Mouse (Mus musculus): ENCODE measurements at regions not wholly inside any gene's neighbourhood (a gene's known extent, or its start where the extent isn't known, plus 50 kb on each side); places are given as distances from the start of the nearest gene placed in this dataset.

DNA sequence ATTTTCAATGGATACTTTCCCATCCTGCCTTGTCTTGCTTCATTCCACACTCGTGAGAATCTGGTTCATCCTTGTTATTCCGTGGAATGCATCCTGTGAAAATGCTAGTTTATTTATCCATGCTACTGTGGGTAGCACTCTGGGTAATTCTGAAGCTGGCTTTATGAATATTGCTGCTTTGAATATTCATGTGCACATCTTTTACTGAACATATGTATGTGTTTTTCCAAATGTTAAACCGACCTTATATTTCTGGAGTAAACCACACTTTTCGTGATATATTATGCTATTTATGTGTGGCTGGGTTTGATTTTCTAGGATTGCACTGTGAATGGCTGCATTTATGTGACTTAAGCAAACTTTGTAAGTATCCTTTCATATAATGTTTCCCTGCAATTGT lies 262.9 kb upstream of the Arpp21 start:
- Histone ChIP-seq H3K27me3 (replicated peaks) (no peaks in the 10 kb centered on the region), H3K4me2 (no peak overlapping the region), H3K9ac (no peak overlapping the region), H3K9me3 (no peaks in the 10 kb centered on the region), H3K4me3 (no peak overlapping the region), H3K4me1 (no peaks in the 10 kb centered on the region), H3K27ac (replicated peaks) (no peak overlapping the region), H3K36me3 (no peaks in the 10 kb centered on the region)
- 74% methylated on average over 4 of the region's 4 CpGs for WGBS
- no peak for ATAC-seq (ENCODE audit: extremely low read depth, insufficient number of reproducible peaks, low FRiP score, low TSS enrichment)

- Histone ChIP-seq H3K27me3 (replicated peaks) (no peaks in the 10 kb centered on the region), H3K9me3 (no peaks in the 10 kb centered on the region), H3K36me3 (no peaks in the 10 kb centered on the region), H3K27ac (replicated peaks) (no peak overlapping the region), H3K4me2 (no peak overlapping the region), H3K4me3 (no peak overlapping the region), H3K4me1 (no peaks in the 10 kb centered on the region), H3K9ac (no peak overlapping the region)
- no peak for ATAC-seq (ENCODE audit: extremely low read depth, insufficient number of reproducible peaks, low FRiP score, low TSS enrichment)
- 76% methylated on average over 4 of the region's 4 CpGs for WGBS
Observed at GRCm38 (mm10) chr9:112495930-112496527, 260.3 kb upstream of the Arpp21 start.

DNA sequence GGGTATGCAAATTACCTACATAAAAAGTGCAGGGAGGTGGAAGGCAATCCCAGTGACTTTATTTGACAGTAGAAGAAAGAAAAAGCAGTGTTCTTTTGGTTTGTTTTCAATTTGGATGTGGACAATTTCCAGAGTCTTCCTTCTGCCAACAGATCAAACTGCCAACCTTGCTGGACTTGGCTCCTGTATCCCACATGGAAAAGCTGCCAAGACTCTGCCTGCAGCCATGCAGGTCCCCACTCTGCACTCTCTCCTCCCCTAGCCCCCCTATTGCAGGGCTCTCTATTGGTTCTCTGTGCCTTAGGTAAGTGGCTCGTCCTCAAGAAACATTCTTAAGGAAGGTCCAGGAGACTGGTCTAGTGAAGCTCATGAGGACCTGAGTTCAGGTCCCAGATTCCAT lies 255.2 kb upstream of the Arpp21 start:
- WGBS: 48% methylated on average over 1 of the region's 1 CpGs
- H3K27ac ChIP-seq (replicated peaks): no peak overlapping the region
- H3K27me3 ChIP-seq (replicated peaks): no peaks in the 10 kb centered on the region
- no peak for ATAC-seq (ENCODE audit: extremely low read depth, insufficient number of reproducible peaks, low FRiP score, low TSS enrichment)
- no peaks in the 10 kb centered on the region for H3K4me1 ChIP-seq
- no peaks in the 10 kb centered on the region for H3K9me3 ChIP-seq
- no peak overlapping the region for H3K4me2 ChIP-seq
- H3K36me3 ChIP-seq: no peaks in the 10 kb centered on the region
- no peak overlapping the region for H3K9ac ChIP-seq
- H3K4me3 ChIP-seq: no peak overlapping the region

DNA sequence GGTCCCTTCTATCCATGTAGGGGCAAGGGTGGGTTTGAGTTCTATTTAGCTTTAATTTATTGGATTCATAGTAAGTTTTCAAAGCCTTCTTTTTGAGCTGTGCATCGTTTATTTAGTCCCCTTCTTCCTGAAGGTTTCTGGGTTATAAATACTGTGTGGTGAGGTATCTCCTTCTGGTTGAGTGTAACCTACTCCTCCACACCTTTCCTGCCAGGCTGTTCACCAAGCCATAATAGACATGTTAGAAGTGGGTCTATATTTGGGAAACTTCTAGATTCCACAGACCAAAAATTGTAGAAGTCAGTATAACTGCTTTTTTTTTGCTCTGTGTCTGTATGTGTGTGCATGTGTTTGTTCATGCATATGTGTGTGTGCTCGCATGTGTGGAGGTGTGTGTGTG lies 240.9 kb upstream of the Arpp21 start:
- H3K36me3 ChIP-seq: no peaks in the 10 kb centered on the region
- no peaks in the 10 kb centered on the region for H3K27me3 ChIP-seq (replicated peaks)
- WGBS: 71% methylated on average over 2 of the region's 2 CpGs
- H3K4me1 ChIP-seq: no peaks in the 10 kb centered on the region
- H3K4me3 ChIP-seq: no peak overlapping the region
- no peak overlapping the region for H3K9ac ChIP-seq
- H3K27ac ChIP-seq (replicated peaks): no peak overlapping the region
- H3K9me3 ChIP-seq: no peaks in the 10 kb centered on the region
- no peak for ATAC-seq (ENCODE audit: extremely low read depth, insufficient number of reproducible peaks, low FRiP score, low TSS enrichment)
- H3K4me2 ChIP-seq: no peak overlapping the region

- H3K4me1 ChIP-seq: no peaks in the 10 kb centered on the region
- 71% methylated on average over 5 of the region's 5 CpGs for WGBS
- no peak for ATAC-seq (ENCODE audit: extremely low read depth, insufficient number of reproducible peaks, low FRiP score, low TSS enrichment)
- 0 out of 2 replicates have a peak, but pooled peaks cover 3% of the 10 kb centered on the region for H3K9me3 ChIP-seq
- no peaks in the 10 kb centered on the region for H3K36me3 ChIP-seq
- H3K4me2 ChIP-seq: no peak overlapping the region
- H3K4me3 ChIP-seq: no peak overlapping the region
- no peak overlapping the region for H3K9ac ChIP-seq
- H3K27me3 ChIP-seq (replicated peaks): no peaks in the 10 kb centered on the region
- no peak overlapping the region for H3K27ac ChIP-seq (replicated peaks)
Observed at GRCm38 (mm10) chr9:112457594-112457993, 221.9 kb upstream of the Arpp21 start.

DNA sequence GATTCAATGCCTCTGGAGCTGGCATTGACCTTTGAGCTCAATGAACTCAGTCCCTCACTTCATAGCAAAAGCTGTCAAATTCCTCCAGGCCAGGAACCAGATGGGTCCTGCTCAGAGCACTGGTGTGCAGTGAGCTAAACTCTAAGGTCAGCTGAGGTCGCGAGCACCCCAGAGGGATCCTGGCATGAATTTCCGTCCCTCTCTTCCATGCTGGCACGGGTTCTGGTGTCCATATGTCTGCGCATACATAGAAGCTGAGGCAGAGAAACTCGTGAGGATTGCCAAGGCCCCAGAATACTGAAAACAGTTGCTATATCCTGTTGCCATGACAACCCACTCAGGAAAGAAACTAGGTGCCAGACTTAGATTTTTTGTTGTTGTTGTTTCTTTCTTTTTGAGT lies 219.0 kb upstream of the Arpp21 start:
- H3K36me3 ChIP-seq: no peaks in the 10 kb centered on the region
- ATAC-seq (ENCODE audit: extremely low read depth, insufficient number of reproducible peaks, low FRiP score, low TSS enrichment): no peak
- no peak overlapping the region for H3K4me2 ChIP-seq
- H3K9me3 ChIP-seq: no peaks in the 10 kb centered on the region
- no peak overlapping the region for H3K4me3 ChIP-seq
- no peaks in the 10 kb centered on the region for H3K27me3 ChIP-seq (replicated peaks)
- H3K9ac ChIP-seq: no peak overlapping the region
- WGBS: 63% methylated on average over 6 of the region's 6 CpGs
- H3K27ac ChIP-seq (replicated peaks): no peak overlapping the region
- no peaks in the 10 kb centered on the region for H3K4me1 ChIP-seq

DNA sequence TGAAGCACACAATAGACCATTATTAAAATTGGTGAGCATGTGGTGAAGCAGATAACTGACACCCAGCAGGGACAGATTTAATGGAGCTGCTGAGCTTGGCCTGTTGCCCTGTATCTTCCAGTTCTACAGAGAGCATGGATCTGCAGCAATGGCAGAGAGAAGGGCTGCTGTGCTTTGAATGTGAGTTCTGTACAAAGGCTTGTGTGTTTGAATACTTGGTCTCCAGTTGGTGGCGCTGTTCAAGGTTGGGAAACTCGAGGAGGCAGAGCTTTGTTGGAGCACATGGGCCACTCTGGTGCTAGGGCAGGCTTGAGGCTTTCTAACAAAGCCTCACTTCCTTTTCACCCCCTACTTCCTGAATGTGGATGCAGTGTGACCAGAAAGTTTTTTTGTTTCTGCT lies 211.8 kb upstream of the Arpp21 start:
- H3K9me3 ChIP-seq: no peaks in the 10 kb centered on the region
- no peak overlapping the region for H3K9ac ChIP-seq
- ATAC-seq (ENCODE audit: extremely low read depth, insufficient number of reproducible peaks, low FRiP score, low TSS enrichment): no peak
- H3K4me2 ChIP-seq: no peak overlapping the region
- no peak overlapping the region for H3K4me3 ChIP-seq
- 6% methylated on average over 2 of the region's 2 CpGs for WGBS
- no peaks in the 10 kb centered on the region for H3K36me3 ChIP-seq
- no peaks in the 10 kb centered on the region for H3K4me1 ChIP-seq
- no peak overlapping the region for H3K27ac ChIP-seq (replicated peaks)
- no peaks in the 10 kb centered on the region for H3K27me3 ChIP-seq (replicated peaks)

- ATAC-seq (ENCODE audit: extremely low read depth, insufficient number of reproducible peaks, low FRiP score, low TSS enrichment): no peak
- H3K27me3 ChIP-seq (replicated peaks): no peaks in the 10 kb centered on the region
- no peak overlapping the region for H3K9ac ChIP-seq
- no peak overlapping the region for H3K4me3 ChIP-seq
- H3K27ac ChIP-seq (replicated peaks): no peak overlapping the region
- 66% methylated on average over 3 of the region's 3 CpGs for WGBS
- no peaks in the 10 kb centered on the region for H3K9me3 ChIP-seq
- no peaks in the 10 kb centered on the region for H3K36me3 ChIP-seq
- no peak overlapping the region for H3K4me2 ChIP-seq
- H3K4me1 ChIP-seq: no peaks in the 10 kb centered on the region
Observed at GRCm38 (mm10) chr9:112446981-112447380, 211.2 kb upstream of the Arpp21 start.

- Histone ChIP-seq H3K4me2 (no peak overlapping the region), H3K4me3 (no peak overlapping the region), H3K9ac (no peak overlapping the region), H3K36me3 (no peaks in the 10 kb centered on the region), H3K27ac (replicated peaks) (no peak overlapping the region), H3K4me1 (no peaks in the 10 kb centered on the region), H3K27me3 (replicated peaks) (no peaks in the 10 kb centered on the region), H3K9me3 (no peaks in the 10 kb centered on the region)
- ATAC-seq (ENCODE audit: extremely low read depth, insufficient number of reproducible peaks, low FRiP score, low TSS enrichment): no peak
Observed at GRCm38 (mm10) chr9:112446027-112446352, 210.3 kb upstream of the Arpp21 start.

GRCm38 (mm10) chr9:112445230-112446026 lies 209.7 kb upstream of the Arpp21 start:
- Histone ChIP-seq H3K27me3 (replicated peaks) (no peaks in the 10 kb centered on the region), H3K4me3 (no peak overlapping the region), H3K4me1 (no peaks in the 10 kb centered on the region), H3K27ac (replicated peaks) (no peak overlapping the region), H3K9ac (no peak overlapping the region), H3K36me3 (no peaks in the 10 kb centered on the region), H3K4me2 (no peak overlapping the region), H3K9me3 (no peaks in the 10 kb centered on the region)
- WGBS: 82% methylated on average over 4 of the region's 4 CpGs
- no peak for ATAC-seq (ENCODE audit: extremely low read depth, insufficient number of reproducible peaks, low FRiP score, low TSS enrichment)

DNA sequence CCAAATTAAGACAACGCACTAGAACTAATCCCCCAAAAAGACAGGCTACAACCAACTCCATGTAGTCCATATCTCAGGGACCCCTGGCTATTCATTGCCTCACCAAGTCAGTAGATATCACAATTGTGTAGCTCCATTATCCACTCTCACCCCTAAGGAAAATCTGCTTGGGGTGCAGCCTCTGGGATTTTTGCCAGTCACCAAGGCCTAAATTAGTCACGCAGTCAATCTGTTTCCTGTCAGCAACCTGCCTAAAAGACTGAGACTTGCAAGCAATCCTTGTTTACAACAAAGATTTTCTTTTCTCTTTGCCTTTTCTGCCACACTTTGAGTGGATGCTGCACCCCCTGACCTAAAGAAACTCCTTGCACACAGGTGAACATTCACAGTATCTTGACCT lies 208.5 kb upstream of the Arpp21 start:
- H3K27ac ChIP-seq (replicated peaks): no peak overlapping the region
- WGBS: 68% methylated on average over 2 of the region's 2 CpGs
- H3K4me3 ChIP-seq: no peak overlapping the region
- no peak overlapping the region for H3K4me2 ChIP-seq
- no peaks in the 10 kb centered on the region for H3K9me3 ChIP-seq
- ATAC-seq (ENCODE audit: extremely low read depth, insufficient number of reproducible peaks, low FRiP score, low TSS enrichment): no peak
- H3K36me3 ChIP-seq: no peaks in the 10 kb centered on the region
- H3K4me1 ChIP-seq: no peaks in the 10 kb centered on the region
- H3K27me3 ChIP-seq (replicated peaks): no peaks in the 10 kb centered on the region
- no peak overlapping the region for H3K9ac ChIP-seq

DNA sequence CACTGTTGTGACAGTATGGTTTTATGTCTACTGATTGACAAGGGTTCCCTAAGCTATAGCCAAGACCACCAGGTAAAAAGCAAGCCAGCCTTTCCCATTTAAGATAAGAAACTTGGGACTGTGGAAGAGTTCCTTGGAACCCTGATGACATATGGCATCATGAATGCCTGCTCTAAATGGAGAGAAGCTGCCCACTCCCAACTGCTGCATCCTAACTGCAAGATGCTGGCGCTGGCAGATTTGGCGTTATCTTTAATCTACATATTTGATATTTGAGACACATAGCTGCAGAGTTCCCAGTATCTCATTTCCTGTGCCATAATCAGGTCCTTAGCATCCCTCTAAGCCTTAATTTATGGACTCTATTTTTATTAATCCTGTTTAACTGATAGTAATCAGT lies 200.4 kb upstream of the Arpp21 start:
- no peaks in the 10 kb centered on the region for H3K27me3 ChIP-seq (replicated peaks)
- no peak overlapping the region for H3K4me2 ChIP-seq
- no peaks in the 10 kb centered on the region for H3K36me3 ChIP-seq
- 72% methylated on average over 2 of the region's 2 CpGs for WGBS
- no peaks in the 10 kb centered on the region for H3K9me3 ChIP-seq
- H3K4me3 ChIP-seq: no peak overlapping the region
- H3K4me1 ChIP-seq: no peaks in the 10 kb centered on the region
- no peak for ATAC-seq (ENCODE audit: extremely low read depth, insufficient number of reproducible peaks, low FRiP score, low TSS enrichment)
- H3K27ac ChIP-seq (replicated peaks): no peak overlapping the region
- H3K9ac ChIP-seq: no peak overlapping the region

Measured in heart, embryonic 13.5 days (tissue).